Mouse (Mus musculus) kidney, postnatal 14 days (tissue): ENCODE measurements around the gene Erc2.

Experiments
- DNase-seq: peaks from one replicate; pipeline ENCODE4 v3.0.0; 2022; ENCODE audit warnings: mixed read lengths

Gene Erc2

GRCm38 (mm10) chr14:28093214-28093613, 471.0 kb downstream of the Erc2 start:
- no peak for DNase-seq

- no peak for DNase-seq
These were observed 471.7 kb downstream of the Erc2 start for GRCm38 (mm10) chr14:28093913-28094312.

- DNase-seq: no peak
These were observed 476.9 kb downstream of the Erc2 start for GRCm38 (mm10) chr14:28099084-28099483.

- no peak for DNase-seq
These were observed 490.9 kb downstream of the Erc2 start for GRCm38 (mm10) chr14:28113121-28113520.

GRCm38 (mm10) chr14:28120851-28121250, 498.6 kb downstream of the Erc2 start:
- no peak for DNase-seq

GRCm38 (mm10) chr14:28126842-28127241, 504.6 kb downstream of the Erc2 start:
- DNase-seq: no peak

GRCm38 (mm10) chr14:28128999-28129398, 506.8 kb downstream of the Erc2 start:
- DNase-seq: no peak

GRCm38 (mm10) chr14:28143998-28144397, 521.8 kb downstream of the Erc2 start:
- DNase-seq: no peak

GRCm38 (mm10) chr14:28147201-28147600, 525.0 kb downstream of the Erc2 start:
- no peak for DNase-seq

- no peak for DNase-seq
These were observed 528.7 kb downstream of the Erc2 start for GRCm38 (mm10) chr14:28150942-28151341.

- DNase-seq: no peak
These were observed 533.5 kb downstream of the Erc2 start for GRCm38 (mm10) chr14:28155706-28156105.

GRCm38 (mm10) chr14:28160852-28161251, 538.6 kb downstream of the Erc2 start:
- DNase-seq: no peak

GRCm38 (mm10) chr14:28164642-28165408, 542.6 kb downstream of the Erc2 start:
- peak; percentile 15 for DNase-seq

- DNase-seq: no peak
These were observed 543.5 kb downstream of the Erc2 start for GRCm38 (mm10) chr14:28165621-28166211.

- DNase-seq: no peak
These were observed 548.5 kb downstream of the Erc2 start for GRCm38 (mm10) chr14:28170711-28171110.

- DNase-seq: no peak
These were observed 549.1 kb downstream of the Erc2 start for GRCm38 (mm10) chr14:28171364-28171763.

- DNase-seq: no peak
These were observed 551.5 kb downstream of the Erc2 start for GRCm38 (mm10) chr14:28173736-28174135.

GRCm38 (mm10) chr14:28181070-28181825, 559.0 kb downstream of the Erc2 start:
- DNase-seq: no peak

GRCm38 (mm10) chr14:28192711-28193364, 570.6 kb downstream of the Erc2 start:
- no peak for DNase-seq

GRCm38 (mm10) chr14:28203874-28204273, 581.6 kb downstream of the Erc2 start:
- DNase-seq: peak; percentile 8

GRCm38 (mm10) chr14:28206303-28206702, 584.1 kb downstream of the Erc2 start:
- DNase-seq: no peak

GRCm38 (mm10) chr14:28225550-28225949, 603.3 kb downstream of the Erc2 start:
- DNase-seq: no peak

- no peak for DNase-seq
These were observed 608.3 kb downstream of the Erc2 start for GRCm38 (mm10) chr14:28230563-28230962.
